Mouse (Mus musculus): ENCODE results near the gene Ahsa1.

- no peak for TF ChIP-seq CTCF (IDR thresholded peaks at IDR 0.05; ENCODE audit: low read depth)
- TF ChIP-seq EP300 (IDR thresholded peaks at IDR 0.05; ENCODE audit: low read depth) = no peak
Measured at GRCm38 (mm10) chr12:87317951-87318350, 51.7 kb downstream of the Ahsa1 start.
